Mouse (Mus musculus) myocyte (in vitro differentiated cells): ENCODE measurements at regions not wholly inside any gene's neighbourhood (a gene's known extent, or its start where the extent isn't known, plus 50 kb on each side); places are given as distances from the start of the nearest gene placed in this dataset.

Source experiments
- POLR2A ChIP-seq: IDR thresholded peaks from one replicate; pipeline ENCODE4 v1.6.1; 2011; ENCODE audit warnings: low read depth, mild to moderate bottlenecking, control low read depth, moderate library complexity; ENCODE audit not compliant: insufficient read length
- TCF12 ChIP-seq: IDR thresholded peaks from one replicate; pipeline ENCODE4 v1.6.1; 2011; ENCODE audit warnings: mild to moderate bottlenecking, control low read depth; ENCODE audit not compliant: poor library complexity, insufficient read depth, severe bottlenecking
- TCF3 ChIP-seq: IDR thresholded peaks from one replicate; pipeline ENCODE4 v1.6.1; 2011; ENCODE audit warnings: low read depth, control low read depth; ENCODE audit not compliant: insufficient read length
- USF1 ChIP-seq: IDR thresholded peaks from one replicate; pipeline ENCODE4 v1.6.1; 2011; ENCODE audit warnings: low read depth, mild to moderate bottlenecking, control low read depth, moderate library complexity

DNA sequence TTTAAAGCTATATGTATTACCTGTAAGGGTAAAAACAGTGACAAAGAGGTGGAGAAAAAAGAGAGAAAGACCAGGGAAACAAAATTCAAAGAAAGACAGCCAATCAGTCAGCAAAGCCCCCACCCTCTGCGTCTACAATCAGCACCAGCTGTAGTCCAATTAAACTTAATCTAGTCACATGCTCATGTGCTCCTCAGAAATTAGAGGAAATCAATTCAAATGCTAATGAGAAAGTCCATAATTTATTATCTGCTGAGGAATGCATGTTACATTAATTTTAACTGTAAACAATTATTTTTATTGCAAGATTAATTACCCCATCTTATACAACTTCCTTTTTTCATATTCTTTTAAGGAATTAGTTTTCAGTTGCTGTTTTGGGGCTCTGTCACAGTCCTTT, 216.4 kb upstream of the Hnrnpa3 start:
- no peak for TF ChIP-seq TCF12
- TF ChIP-seq TCF3: no peak
- TF ChIP-seq POLR2A: no peak
- TF ChIP-seq USF1: no peak
